Mouse (Mus musculus): ENCODE measurements at regions not wholly inside any gene's neighbourhood (a gene's known extent, or its start where the extent isn't known, plus 50 kb on each side); places are given as distances from the start of the nearest gene placed in this dataset.

GRCm38 (mm10) chr14:101352046-101353008, 152.2 kb upstream of the Prr30 start:
- no peaks in the 10 kb centered on the region for H3K4me1 ChIP-seq
- TF ChIP-seq FLI1 (IDR thresholded peaks at IDR 0.05; ENCODE audit: low read length) = no peak
- no peak for TF ChIP-seq GATA1 (IDR thresholded peaks at IDR 0.05; ENCODE audit: borderline replicate concordance, low read length)
- no peak overlapping the region for H3K4me3 ChIP-seq (replicated peaks)
- H3K27me3 ChIP-seq (replicated peaks) = no peaks in the 10 kb centered on the region
- H3K36me3 ChIP-seq (replicated peaks; ENCODE audit: low read length) = no peaks in the 10 kb centered on the region
- peaks cover under 1% of the 10 kb centered on the region; the same call in 1 of the 2 replicates for H3K9me3 ChIP-seq

DNA sequence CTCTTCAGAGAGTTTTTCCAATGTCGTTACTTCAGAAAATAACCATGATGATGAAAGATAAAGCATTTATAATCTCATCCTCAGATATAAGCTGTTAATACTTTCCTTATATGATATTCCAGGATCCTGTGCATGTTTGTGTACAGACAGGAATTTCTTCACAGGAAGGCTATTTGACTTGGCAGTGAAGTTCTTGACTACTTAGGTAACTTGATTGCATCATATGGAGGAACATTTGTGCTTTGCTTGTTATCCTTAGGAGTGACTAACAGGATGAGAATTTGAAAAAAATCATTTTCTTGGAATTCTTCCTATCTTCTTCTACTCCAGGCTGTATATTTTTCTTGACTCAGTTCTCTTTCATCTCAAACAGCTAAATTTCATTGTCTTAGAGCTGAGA, 140.2 kb upstream of the Prr30 start:
- Histone ChIP-seq H3K36me3 (replicated peaks; ENCODE audit: low read length) (no peaks in the 10 kb centered on the region), H3K27me3 (replicated peaks) (no peaks in the 10 kb centered on the region)
- TF ChIP-seq GATA1 (IDR thresholded peaks at IDR 0.05; ENCODE audit: borderline replicate concordance, low read length) = no peak
- TF ChIP-seq FLI1 (IDR thresholded peaks at IDR 0.05; ENCODE audit: low read length) = no peak

DNA sequence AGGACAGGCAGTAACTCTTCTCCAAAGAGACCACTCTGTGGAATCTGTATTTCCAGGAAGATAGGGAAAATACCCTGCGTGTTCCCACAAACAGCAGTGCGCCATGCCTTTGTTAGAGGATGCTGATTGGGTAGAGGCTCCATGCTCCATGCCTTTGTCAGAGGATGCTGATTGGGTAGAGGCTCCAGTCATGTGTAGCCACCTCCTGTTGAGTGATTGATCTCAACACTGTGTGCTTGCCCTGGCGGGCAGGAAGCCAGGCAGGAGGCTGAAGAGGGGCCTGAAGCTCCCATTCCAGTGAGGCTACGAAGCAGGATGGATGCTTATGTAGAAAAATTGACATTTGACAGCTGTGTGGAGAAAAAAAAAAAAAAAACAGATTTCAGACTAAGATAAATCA, 131.9 kb upstream of the Prr30 start:
- peaks cover 14% of the 10 kb centered on the region for H3K9me3 ChIP-seq
- no peak for TF ChIP-seq FLI1 (IDR thresholded peaks at IDR 0.05; ENCODE audit: low read length)
- no peak for TF ChIP-seq GATA1 (IDR thresholded peaks at IDR 0.05; ENCODE audit: borderline replicate concordance, low read length)
- H3K36me3 ChIP-seq (replicated peaks; ENCODE audit: low read length) = no peaks in the 10 kb centered on the region
- no peaks in the 10 kb centered on the region for H3K4me1 ChIP-seq
- H3K27me3 ChIP-seq (replicated peaks) = no peaks in the 10 kb centered on the region
- H3K4me3 ChIP-seq (replicated peaks) = no peak overlapping the region

More for the DNA sequence above, 140.2 kb upstream of the Prr30 start:
- Histone ChIP-seq H3K4me3 (replicated peaks) (no peak overlapping the region), H3K4me1 (no peaks in the 10 kb centered on the region), H3K9me3 (no peaks in the 10 kb centered on the region)

- Histone ChIP-seq H3K4me1 (no peaks in the 10 kb centered on the region), H3K9me3 (peaks cover 14% of the 10 kb centered on the region)
- no peak for TF ChIP-seq FLI1 (IDR thresholded peaks at IDR 0.05; ENCODE audit: low read length)
- TF ChIP-seq GATA1 (IDR thresholded peaks at IDR 0.05; ENCODE audit: borderline replicate concordance, low read length) = no peak
Observed at GRCm38 (mm10) chr14:101327421-101327820, 127.3 kb upstream of the Prr30 start.

GRCm38 (mm10) chr14:101326477-101326941, 126.4 kb upstream of the Prr30 start:
- H3K4me3 ChIP-seq (replicated peaks) = no peak overlapping the region
- TF ChIP-seq FLI1 (IDR thresholded peaks at IDR 0.05; ENCODE audit: low read length) = no peak
- no peak for TF ChIP-seq GATA1 (IDR thresholded peaks at IDR 0.05; ENCODE audit: borderline replicate concordance, low read length)
- peaks cover 10% of the 10 kb centered on the region for H3K9me3 ChIP-seq
- no peaks in the 10 kb centered on the region for H3K4me1 ChIP-seq
- no peaks in the 10 kb centered on the region for H3K36me3 ChIP-seq (replicated peaks; ENCODE audit: low read length)
- H3K27me3 ChIP-seq (replicated peaks) = no peaks in the 10 kb centered on the region

More at GRCm38 (mm10) chr14:101327421-101327820, 127.3 kb upstream of the Prr30 start:
- no peaks in the 10 kb centered on the region for H3K27me3 ChIP-seq (replicated peaks)
- no peak overlapping the region for H3K4me3 ChIP-seq (replicated peaks)
- H3K36me3 ChIP-seq (replicated peaks; ENCODE audit: low read length) = no peaks in the 10 kb centered on the region

GRCm38 (mm10) chr14:101323361-101323760, 123.2 kb upstream of the Prr30 start:
- no peaks in the 10 kb centered on the region for H3K4me1 ChIP-seq
- no peaks in the 10 kb centered on the region for H3K27me3 ChIP-seq (replicated peaks)
- TF ChIP-seq GATA1 (IDR thresholded peaks at IDR 0.05; ENCODE audit: borderline replicate concordance, low read length) = no peak
- no peak for TF ChIP-seq FLI1 (IDR thresholded peaks at IDR 0.05; ENCODE audit: low read length)

DNA sequence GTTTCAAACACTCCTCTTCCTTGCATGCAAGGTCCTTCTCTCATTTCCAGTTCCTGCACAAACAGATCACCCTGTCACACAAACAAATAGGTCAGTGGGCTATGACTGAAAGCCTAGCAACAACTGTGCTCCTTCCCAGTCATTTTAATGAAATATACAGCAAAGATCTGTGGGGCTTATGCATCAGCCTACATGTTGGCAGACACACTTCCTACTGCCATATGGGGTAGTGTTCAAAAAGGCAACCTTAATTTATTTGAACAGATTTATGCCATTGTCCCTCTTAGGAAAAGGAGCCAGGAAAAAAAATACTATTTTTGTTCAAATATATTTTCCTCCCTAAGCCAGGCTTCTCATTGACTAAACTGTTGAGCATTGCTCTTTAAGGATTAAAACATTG, 107.8 kb upstream of the Prr30 start:
- Histone ChIP-seq H3K9me3 (no peaks in the 10 kb centered on the region), H3K36me3 (replicated peaks; ENCODE audit: low read length) (no peaks in the 10 kb centered on the region), H3K4me1 (no peaks in the 10 kb centered on the region), H3K4me3 (replicated peaks) (no peak overlapping the region), H3K27me3 (replicated peaks) (no peaks in the 10 kb centered on the region)
- TF ChIP-seq GATA1 (IDR thresholded peaks at IDR 0.05; ENCODE audit: borderline replicate concordance, low read length) (no peak), FLI1 (IDR thresholded peaks at IDR 0.05; ENCODE audit: low read length) (no peak)

More at GRCm38 (mm10) chr14:101323361-101323760, 123.2 kb upstream of the Prr30 start:
- no peak overlapping the region for H3K4me3 ChIP-seq (replicated peaks)
- no peaks in the 10 kb centered on the region for H3K36me3 ChIP-seq (replicated peaks; ENCODE audit: low read length)
- peaks cover 5% of the 10 kb centered on the region for H3K9me3 ChIP-seq

DNA sequence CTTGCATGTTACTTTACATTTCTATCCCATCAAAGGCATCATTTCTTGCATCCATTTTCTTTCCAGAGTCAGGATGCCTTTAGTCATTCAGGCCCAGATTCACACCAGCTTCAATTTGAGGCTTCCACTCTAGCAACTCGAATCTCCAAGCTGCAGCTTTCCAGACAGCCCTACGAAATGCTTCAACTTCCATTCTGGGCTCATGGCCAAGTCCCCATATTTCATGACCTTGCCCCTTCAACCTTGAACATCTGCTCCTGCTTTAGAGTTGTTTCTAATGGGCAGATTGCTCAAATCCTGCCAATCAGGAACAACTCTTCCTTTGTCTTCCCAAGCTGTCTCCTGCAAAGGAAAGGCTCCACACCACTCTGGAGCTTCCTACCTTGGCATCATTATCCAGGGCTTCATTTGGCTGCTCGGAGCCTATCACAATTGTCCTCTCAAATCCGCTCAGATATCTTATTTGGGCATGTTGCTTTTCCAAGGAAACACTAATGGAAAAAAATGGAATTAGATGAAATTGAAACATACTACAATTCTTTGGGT, 104.4 kb upstream of the Prr30 start:
- no peaks in the 10 kb centered on the region for H3K36me3 ChIP-seq (replicated peaks; ENCODE audit: low read length)
- TF ChIP-seq FLI1 (IDR thresholded peaks at IDR 0.05; ENCODE audit: low read length) = no peak
- no peak for TF ChIP-seq GATA1 (IDR thresholded peaks at IDR 0.05; ENCODE audit: borderline replicate concordance, low read length)
- no peaks in the 10 kb centered on the region for H3K4me1 ChIP-seq
- H3K4me3 ChIP-seq (replicated peaks) = no peak overlapping the region
- no peaks in the 10 kb centered on the region for H3K27me3 ChIP-seq (replicated peaks)
- H3K9me3 ChIP-seq = no peaks in the 10 kb centered on the region

GRCm38 (mm10) chr14:101297841-101298240, 97.7 kb upstream of the Prr30 start:
- Histone ChIP-seq H3K36me3 (replicated peaks; ENCODE audit: low read length) (no peaks in the 10 kb centered on the region), H3K4me1 (no peaks in the 10 kb centered on the region), H3K9me3 (no peaks in the 10 kb centered on the region), H3K27me3 (replicated peaks) (no peaks in the 10 kb centered on the region), H3K4me3 (replicated peaks) (no peak overlapping the region)
- TF ChIP-seq FLI1 (IDR thresholded peaks at IDR 0.05; ENCODE audit: low read length) (no peak), GATA1 (IDR thresholded peaks at IDR 0.05; ENCODE audit: borderline replicate concordance, low read length) (no peak)

DNA sequence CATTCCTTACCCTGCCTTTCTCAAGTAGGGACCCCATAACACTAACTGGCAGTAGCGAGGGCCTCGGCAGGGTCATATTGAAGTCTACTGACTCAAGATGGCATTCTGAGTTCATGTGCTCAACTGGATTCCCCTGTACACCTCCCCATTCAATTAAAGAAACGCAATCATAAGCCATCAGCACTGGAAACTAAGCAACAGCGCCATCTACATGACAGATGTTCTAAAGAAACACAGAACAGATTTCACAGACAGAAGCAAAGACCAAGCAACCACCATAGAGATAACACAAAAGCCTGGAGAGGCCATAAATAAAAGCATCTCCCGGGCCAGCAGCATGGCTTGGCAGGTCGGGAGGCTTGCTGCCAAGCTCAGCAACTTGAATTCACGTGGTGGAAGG, 94.6 kb upstream of the Prr30 start:
- Histone ChIP-seq H3K9me3 (no peaks in the 10 kb centered on the region), H3K4me3 (replicated peaks) (no peak overlapping the region), H3K4me1 (no peaks in the 10 kb centered on the region), H3K36me3 (replicated peaks; ENCODE audit: low read length) (no peaks in the 10 kb centered on the region), H3K27me3 (replicated peaks) (no peaks in the 10 kb centered on the region)
- TF ChIP-seq GATA1 (IDR thresholded peaks at IDR 0.05; ENCODE audit: borderline replicate concordance, low read length) (no peak), FLI1 (IDR thresholded peaks at IDR 0.05; ENCODE audit: low read length) (no peak)
